ENCODE assay signal across 9 mouse cellular contexts in the genomic region with DNA sequence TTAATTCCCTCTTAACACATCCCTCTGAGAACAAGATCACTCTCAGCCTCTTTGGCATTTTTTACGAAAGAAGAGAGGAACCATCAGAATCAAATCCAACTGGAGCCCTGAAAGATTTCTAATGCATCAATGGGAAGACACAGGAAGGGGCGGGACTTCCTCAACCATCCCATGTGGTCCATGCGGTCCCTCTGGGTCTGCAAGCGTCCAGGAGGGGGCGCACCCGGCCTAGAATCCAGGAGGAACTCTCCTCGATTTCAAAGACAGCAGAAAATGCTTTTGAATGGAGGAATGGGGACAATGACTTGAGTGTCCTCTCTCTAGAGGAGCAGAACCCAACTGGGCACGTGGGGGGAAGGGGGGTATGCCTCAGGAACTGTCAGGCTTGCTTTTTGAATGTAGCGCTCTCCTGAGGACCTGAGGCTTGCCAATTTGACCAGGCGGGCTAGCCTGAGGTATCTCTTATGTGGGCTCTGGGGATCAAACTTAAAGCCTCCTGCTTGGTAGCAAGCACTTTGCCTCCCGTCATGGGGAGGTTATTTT.
DNase-seq lines count a peak whose midpoint lies in the region; ATAC-seq and TF ChIP-seq lines count a peak whose summit lies in the region.
"Had no signal": no experiment of that assay in that cellular context is flagged by ENCODE, and none has a peak within 500 bp of the region (broad histone marks: within the 10 kb centered on the region; RNA-seq: fewer than 3 reads in every experiment).

No protein-coding gene starts in this region.

- H3K4me2 ChIP-seq in forebrain, embryonic 13.5 days: no peak overlapping the region
- H3K4me2 ChIP-seq: heart, embryonic 13.5 days had no signal

- no peaks in the 10 kb centered on the region for H3K4me1 ChIP-seq in ES-Bruce4 (ENCODE audit: control insufficient read depth, insufficient read depth, low read length)
- no peaks in the 10 kb centered on the region for H3K4me1 ChIP-seq in forebrain, embryonic 13.5 days
- H3K4me1 ChIP-seq: heart, embryonic 13.5 days had no signal

- WGBS in forebrain, embryonic 13.5 days: 27% methylated on average over 11 of the region's 11 CpGs

- H3K9ac ChIP-seq in ES-Bruce4 (ENCODE audit: low read depth, poor library complexity, severe bottlenecking): peak overlapping the region; percentile 23; the same call in 1 of the 2 replicates
- H3K9ac ChIP-seq in forebrain, embryonic 13.5 days: no peak overlapping the region
- H3K9ac ChIP-seq: heart, embryonic 13.5 days had no signal

- TF ChIP-seq EP300 in ES-Bruce4 (IDR thresholded peaks at IDR 0.05; ENCODE audit: insufficient read depth, low read depth, low read length): 0 out of 2 replicates have a peak, but pooled peaks have one; percentile 39

- peak; percentile 66 for ATAC-seq in forebrain, embryonic 13.5 days

- no peaks in the 10 kb centered on the region for H3K36me3 ChIP-seq in ES-Bruce4 (ENCODE audit: control insufficient read depth, insufficient read depth, low read length, poor library complexity, severe bottlenecking)
- H3K36me3 ChIP-seq in forebrain, embryonic 13.5 days (ENCODE audit: poor library complexity, severe bottlenecking): peaks cover 61% of the 10 kb centered on the region

- H3K27ac ChIP-seq in ES-Bruce4 (ENCODE audit: insufficient read depth, low read length): no peak overlapping the region
- no peak overlapping the region for H3K27ac ChIP-seq in forebrain, embryonic 13.5 days
- H3K27ac ChIP-seq: heart, embryonic 13.5 days had no signal

- TF ChIP-seq CTCF in ES-Bruce4 (IDR thresholded peaks at IDR 0.05; ENCODE audit: low read depth, low read length): peak; percentile 84

- 0 out of 2 replicates have a peak, but pooled peaks cover 2% of the 10 kb centered on the region for H3K9me3 ChIP-seq in ES-Bruce4 (replicated peaks; ENCODE audit: control insufficient read depth, insufficient read depth, low read length, poor library complexity, severe bottlenecking)
- peaks cover 11% of the 10 kb centered on the region for H3K9me3 ChIP-seq in forebrain, embryonic 13.5 days (replicated peaks)

- H3K4me3 ChIP-seq in ES-Bruce4 (ENCODE audit: low read depth, low read length): no peak overlapping the region
- H3K4me3 ChIP-seq in forebrain, embryonic 13.5 days: no peak overlapping the region
- H3K4me3 ChIP-seq: heart, embryonic 13.5 days had no signal

- no peaks in the 10 kb centered on the region for H3K27me3 ChIP-seq in ES-Bruce4 (ENCODE audit: control insufficient read depth, insufficient read depth, low read length, poor library complexity, severe bottlenecking)
- no peaks in the 10 kb centered on the region for H3K27me3 ChIP-seq in forebrain, embryonic 13.5 days
- H3K27me3 ChIP-seq: heart, embryonic 13.5 days had no signal

- DNase-seq in c-Kit-negative CD71-positive TER-119-positive erythroid progenitor cells, embryonic 14.5 days (ENCODE audit: low read depth, low spot score): peak; percentile 17
- DNase-seq in heart, postnatal 4 days: peak; percentile 94
- peak; percentile 46 to 84 for DNase-seq in layer of hippocampus, adult 18-20 months (ENCODE audit: low spot score in 2 of 2)
- peak; percentile 95 for DNase-seq in lung, postnatal 10 days
- peak; percentile 73 for DNase-seq in retina, postnatal 7 days (ENCODE audit: low read depth, low spot score)
- DNase-seq in urinary bladder, adult 2 months (ENCODE audit: low spot score): peak; percentile 51

- TF ChIP-seq POLR2A in ES-Bruce4 (IDR thresholded peaks at IDR 0.05; ENCODE audit: insufficient read depth, low read length): no peak

Comparison
In these comparisons a context has a peak if more than half of its experiments do, and no peak if none do; other contexts are left out.
1. DNase-seq: peak in every context shown above with its lines; median percentile 95 in lung, postnatal 10 days; 94 in heart, postnatal 4 days; 73 in retina, postnatal 7 days; 65 in layer of hippocampus, adult 18-20 months; 51 in urinary bladder, adult 2 months; 17 in c-Kit-negative CD71-positive TER-119-positive erythroid progenitor cells, embryonic 14.5 days.